Mouse (Mus musculus): ENCODE measurements around the gene Eps15l1. TPM values are rescaled to one million over a fixed set of nuclear protein-coding genes. Genes with fewer than 3 reads are reported as not detected.

The Eps15l1 gene
- polyA plus RNA-seq (2012; ENCODE audit: low replicate concordance) = 8.6 and 16.4 TPM in 2 replicates

GRCm38 (mm10) chr8:72421362-72422335, at the start of gene Eps15l1:
TSS of gene Eps15l1 (minus strand) at chr8:72421460.

GRCm38 (mm10) chr8:72443338-72443993, 22.2 kb upstream of the Eps15l1 start, which contains the start of the genes Calr3 and 1700030K09Rik:
TSS of gene Calr3 (minus strand) at chr8:72443870.
TSS of gene 1700030K09Rik (plus strand) at chr8:72443880.

GRCm38 (mm10) chr8:72318801-72319322, 102.4 kb downstream of the Eps15l1 start, which contains the start of gene Klf2:
TSS of gene Klf2 (plus strand) at chr8:72319033.

GRCm38 (mm10) chr8:72305210-72305905, 115.9 kb downstream of the Eps15l1 start, which contains the start of gene Gm10282:
TSS of gene Gm10282 (minus strand) at chr8:72305260.

Other genes starting within 250 kb of the Eps15l1 start
- gene Hsh2d, start 231.8 kb downstream of the Eps15l1 start, polyA plus RNA-seq (2012; ENCODE audit: low replicate concordance) = 4.4 and 24.5 TPM in 2 replicates
- not detected in 2 replicates for gene Cib3, start 208.6 kb downstream of the Eps15l1 start, polyA plus RNA-seq (2012; ENCODE audit: low replicate concordance)
- gene Gm11034, start 207.8 kb downstream of the Eps15l1 start, polyA plus RNA-seq (2012; ENCODE audit: low replicate concordance) = not detected in 2 replicates
- 18.2 and 24.8 TPM in 2 replicates for gene Fam32a, start 201.7 kb downstream of the Eps15l1 start, polyA plus RNA-seq (2012; ENCODE audit: low replicate concordance)
- 191 and 210 TPM in 2 replicates for gene Ap1m1, start 181.4 kb downstream of the Eps15l1 start, polyA plus RNA-seq (2012; ENCODE audit: low replicate concordance)
- gene Gm10282, start 116.2 kb downstream of the Eps15l1 start, polyA plus RNA-seq (2012; ENCODE audit: low replicate concordance) = 10.7 and 26.0 TPM in 2 replicates
- gene Klf2, start 102.4 kb downstream of the Eps15l1 start, polyA plus RNA-seq (2012; ENCODE audit: low replicate concordance) = 116 and 306 TPM in 2 replicates
- gene Calr3, start 22.4 kb upstream of the Eps15l1 start, polyA plus RNA-seq (2012; ENCODE audit: low replicate concordance) = not detected in 2 replicates
- gene 1700030K09Rik, start 22.4 kb upstream of the Eps15l1 start, polyA plus RNA-seq (2012; ENCODE audit: low replicate concordance) = 1.0 and 3.1 TPM in 2 replicates
- 282 and 303 TPM in 2 replicates for gene Cherp, start 53.8 kb upstream of the Eps15l1 start, polyA plus RNA-seq (2012; ENCODE audit: low replicate concordance)
- 9.3 and 19.8 TPM in 2 replicates for gene Slc35e1, start 71.2 kb upstream of the Eps15l1 start, polyA plus RNA-seq (2012; ENCODE audit: low replicate concordance)
- 46.0 and 63.2 TPM in 2 replicates for gene Med26, start 126.8 kb upstream of the Eps15l1 start, polyA plus RNA-seq (2012; ENCODE audit: low replicate concordance)
- gene Smim7, start 149.6 kb upstream of the Eps15l1 start, polyA plus RNA-seq (2012; ENCODE audit: low replicate concordance) = 17.2 and 34.2 TPM in 2 replicates
- gene Tmem38a, start 150.6 kb upstream of the Eps15l1 start, polyA plus RNA-seq (2012; ENCODE audit: low replicate concordance) = 1.1 TPM in 1 of 2 replicates, not detected in the other
- 0.07 and 0.18 TPM in 2 replicates for gene Nwd1, start 225.3 kb upstream of the Eps15l1 start, polyA plus RNA-seq (2012; ENCODE audit: low replicate concordance)